Mouse (Mus musculus) CH12.LX (cell line): ENCODE results near the gene Extl1. TPM values are rescaled to one million over a fixed set of nuclear protein-coding genes. Genes with fewer than 3 reads are reported as not detected.

Experiments used
- DNase-seq: peaks from one replicate; pipeline ENCODE4 v3.0.0-alpha.2; 2013; ENCODE audit errors: extremely low read depth
- H3K27ac ChIP-seq: 2 replicates; pipeline ENCODE4 v1.5.1; 2012; ENCODE audit warnings: low read depth, mild to moderate bottlenecking, control low read depth, moderate library complexity; ENCODE audit not compliant: insufficient read depth
- H3K27me3 ChIP-seq: replicated peaks from 2 replicates; pipeline ENCODE3; 2012; ENCODE audit warnings: inconsistent platforms
- H3K36me3 ChIP-seq, 2 experiments: replicated peaks in 1 of 2; 2 replicates each; pipeline versions ENCODE3 to v1.6.1; 2012; ENCODE audit warnings: inconsistent platforms in 1 of 2, low read length in 1 of 2, mild to moderate bottlenecking in 1 of 2, mixed read lengths in 1 of 2, moderate library complexity in 1 of 2; ENCODE audit not compliant: control insufficient read depth in 1 of 2, insufficient read depth in 1 of 2
- H3K4me1 ChIP-seq, 2 experiments: 2 replicates each; pipeline ENCODE4 v1.6.1; 2012; ENCODE audit warnings: inconsistent platforms in 1 of 2, moderate library complexity in 1 of 2; ENCODE audit not compliant: insufficient read depth in 2 of 2, control insufficient read depth in 1 of 2
- H3K4me2 ChIP-seq: 2 replicates; pipeline ENCODE4 v1.6.1; 2012; ENCODE audit warnings: low read depth, mild to moderate bottlenecking, control low read depth; ENCODE audit not compliant: poor library complexity, insufficient read depth, severe bottlenecking
- H3K4me3 ChIP-seq, 3 experiments: fragments of 150-350 bp in 1 of 3; sonication (generic) in 1 of 3; replicated peaks in 1 of 3; 2 replicates each; pipeline versions ENCODE3 to v1.5.1; 2011 to 2012; ENCODE audit warnings: low read depth in 2 of 3, low read length in 2 of 3, mild to moderate bottlenecking in 2 of 3, moderate library complexity in 2 of 3, control low read depth in 1 of 3, improper control_type of control experiment in 1 of 3, inconsistent platforms in 1 of 3, mixed read lengths in 1 of 3; ENCODE audit not compliant: poor library complexity in 1 of 3
- H3K79me2 ChIP-seq: replicated peaks from 2 replicates; pipeline ENCODE4 v1.6.1; 2012; ENCODE audit warnings: mild to moderate bottlenecking, moderate library complexity; ENCODE audit not compliant: control insufficient read depth, poor library complexity, insufficient read depth, severe bottlenecking; ENCODE audit errors: extremely low read depth
- H3K9ac ChIP-seq: 2 replicates; pipeline ENCODE4 v1.6.1; 2012; ENCODE audit warnings: low read depth, mild to moderate bottlenecking, control low read depth, moderate library complexity; ENCODE audit not compliant: insufficient read depth
- H3K9me3 ChIP-seq: replicated peaks from 2 replicates; pipeline ENCODE3; 2012; ENCODE audit warnings: low read length, inconsistent platforms, mixed read lengths
- BHLHE40 ChIP-seq: IDR thresholded peaks from 2 replicates; pipeline ENCODE4 v1.6.1; 2011; ENCODE audit warnings: mild to moderate bottlenecking, low read depth, low read length, improper control_type of control experiment
- CHD1 ChIP-seq: IDR thresholded peaks from 2 replicates; pipeline ENCODE4 v1.6.1; 2012; ENCODE audit warnings: low read depth, low read length, improper control_type of control experiment, inconsistent platforms
- CHD2 ChIP-seq: IDR thresholded peaks from 2 replicates; pipeline ENCODE4 v1.6.1; 2011; ENCODE audit warnings: low read length, improper control_type of control experiment
- CTCF ChIP-seq, 2 experiments: IDR thresholded peaks in 1 of 2; conservative IDR thresholded peaks in 1 of 2; 2 replicates each; pipeline ENCODE4 v1.5.1; 2011 to 2012; ENCODE audit warnings: low read depth in 2 of 2, low read length in 2 of 2, improper control_type of control experiment in 1 of 2, inconsistent platforms in 1 of 2, mild to moderate bottlenecking in 1 of 2, moderate library complexity in 1 of 2
- E2F4 ChIP-seq: IDR thresholded peaks from 2 replicates; pipeline ENCODE4 v1.6.1; 2011; ENCODE audit warnings: low read depth, low read length, improper control_type of control experiment; ENCODE audit not compliant: insufficient replicate concordance
- ELF1 ChIP-seq: IDR thresholded peaks from 2 replicates; pipeline ENCODE4 v1.6.1; 2014; ENCODE audit warnings: low read depth, mild to moderate bottlenecking, inconsistent platforms, low read length, improper control_type of control experiment
- EP300 ChIP-seq: IDR thresholded peaks from 2 replicates; pipeline ENCODE4 v1.6.1; 2011; ENCODE audit warnings: low read length, improper control_type of control experiment
- ETS1 ChIP-seq: conservative IDR thresholded peaks from 2 replicates; pipeline ENCODE4 v1.6.1; 2012; ENCODE audit warnings: low read depth, mild to moderate bottlenecking, inconsistent platforms, low read length, improper control_type of control experiment, moderate library complexity
- GABPA ChIP-seq: IDR thresholded peaks from 2 replicates; pipeline ENCODE4 v1.6.1; 2012; ENCODE audit warnings: low read depth, low read length, improper control_type of control experiment, inconsistent platforms; ENCODE audit not compliant: insufficient replicate concordance
- IRF4 ChIP-seq: IDR thresholded peaks from 2 replicates; pipeline ENCODE4 v1.6.1; 2014; ENCODE audit warnings: low read depth, mild to moderate bottlenecking, inconsistent platforms, low read length, improper control_type of control experiment
- JUN ChIP-seq: IDR thresholded peaks from 2 replicates; pipeline ENCODE4 v1.6.1; 2011; ENCODE audit warnings: low read depth, mild to moderate bottlenecking, low read length, improper control_type of control experiment, moderate library complexity; ENCODE audit not compliant: insufficient read depth
- JUND ChIP-seq: conservative IDR thresholded peaks from 2 replicates; pipeline ENCODE4 v1.6.1; 2011; ENCODE audit warnings: low read depth, low read length, improper control_type of control experiment
- KAT2A ChIP-seq: IDR thresholded peaks from 2 replicates; pipeline ENCODE4 v1.6.1; 2012; ENCODE audit warnings: low read length, improper control_type of control experiment, inconsistent platforms; ENCODE audit not compliant: insufficient replicate concordance
- MAFK ChIP-seq: IDR thresholded peaks from 2 replicates; pipeline ENCODE4 v1.6.1; 2011; ENCODE audit warnings: low read length, improper control_type of control experiment; ENCODE audit not compliant: insufficient replicate concordance
- MAX ChIP-seq: IDR thresholded peaks from 2 replicates; pipeline ENCODE4 v1.6.1; 2011; ENCODE audit warnings: low read length, improper control_type of control experiment
- MEF2A ChIP-seq: IDR thresholded peaks from 2 replicates; pipeline ENCODE4 v1.6.1; 2014; ENCODE audit warnings: low read depth, mild to moderate bottlenecking, inconsistent platforms, low read length, improper control_type of control experiment, borderline replicate concordance
- MXI1 ChIP-seq: IDR thresholded peaks from 2 replicates; pipeline ENCODE4 v1.6.1; 2011; ENCODE audit warnings: mild to moderate bottlenecking, low read depth, low read length, improper control_type of control experiment
- PAX5 ChIP-seq: IDR thresholded peaks from 2 replicates; pipeline ENCODE4 v1.6.1; 2012; ENCODE audit warnings: low read length, inconsistent platforms, mixed read lengths
- POLR2A ChIP-seq: IDR thresholded peaks from 2 replicates; pipeline ENCODE4 v1.6.1; 2011; ENCODE audit warnings: low read depth, mild to moderate bottlenecking, improper control_type of control experiment, low read length
- POLR2AphosphoS2 ChIP-seq: IDR thresholded peaks from 2 replicates; pipeline ENCODE4 v1.6.1; 2011; ENCODE audit warnings: low read depth, low read length, improper control_type of control experiment
- RAD21 ChIP-seq: IDR thresholded peaks from 2 replicates; pipeline ENCODE4 v1.6.1; 2011; ENCODE audit warnings: low read depth, mild to moderate bottlenecking, low read length, improper control_type of control experiment, moderate library complexity
- RCOR1 ChIP-seq: conservative IDR thresholded peaks from 2 replicates; pipeline ENCODE4 v1.6.1; 2012; ENCODE audit warnings: low read depth, mild to moderate bottlenecking, inconsistent platforms, low read length, improper control_type of control experiment
- SIN3A ChIP-seq: IDR thresholded peaks from 2 replicates; pipeline ENCODE4 v1.6.1; 2012; ENCODE audit warnings: low read length, improper control_type of control experiment, inconsistent platforms
- TBP ChIP-seq: conservative IDR thresholded peaks from 2 replicates; pipeline ENCODE4 v1.6.1; 2011; ENCODE audit warnings: low read depth, low read length, improper control_type of control experiment
- TCF12 ChIP-seq: IDR thresholded peaks from 2 replicates; pipeline ENCODE4 v1.6.1; 2014; ENCODE audit warnings: low read depth, mild to moderate bottlenecking, inconsistent platforms, low read length, improper control_type of control experiment
- UBTF ChIP-seq: IDR thresholded peaks from 2 replicates; pipeline ENCODE4 v1.6.1; 2012; ENCODE audit warnings: low read depth, mild to moderate bottlenecking, inconsistent platforms, low read length, improper control_type of control experiment, moderate library complexity
- USF1 ChIP-seq: IDR thresholded peaks from 2 replicates; pipeline ENCODE4 v1.6.1; 2014; ENCODE audit warnings: low read depth, mild to moderate bottlenecking, inconsistent platforms, low read length, improper control_type of control experiment
- ZC3H11A ChIP-seq: IDR thresholded peaks from 2 replicates; pipeline ENCODE4 v1.6.1; 2012; ENCODE audit warnings: low read depth, mild to moderate bottlenecking, inconsistent platforms, low read length, improper control_type of control experiment
- ZKSCAN1 ChIP-seq: IDR thresholded peaks from 2 replicates; pipeline ENCODE4 v1.6.1; 2012; ENCODE audit warnings: low read depth, inconsistent platforms, low read length, improper control_type of control experiment, borderline replicate concordance
- ZMIZ1 ChIP-seq: IDR thresholded peaks from 2 replicates; pipeline ENCODE4 v1.6.1; 2012; ENCODE audit warnings: low read depth, mild to moderate bottlenecking, inconsistent platforms, low read length, improper control_type of control experiment
- ZNF384 ChIP-seq: IDR thresholded peaks from 2 replicates; pipeline ENCODE4 v1.6.1; 2012; ENCODE audit warnings: low read depth, low read length, improper control_type of control experiment, inconsistent platforms
- dilution Hi-C: fragments of 300-500 bp; cut with MboI; formaldehyde crosslinking; loops from 2 replicates; pipeline ENCODE4 v1.14.3; 2020; ENCODE audit warnings: low sequenced_read_pairs; ENCODE audit not compliant: extremely low pct_unique_long_range_greater_than_20kb, extremely low pct_ligation_motif_present
- in situ Hi-C: fragments of 300-500 bp; cut with MboI; formaldehyde crosslinking; loops from 3 replicates; pipeline ENCODE4 v1.14.3; 2019; ENCODE audit warnings: low sequenced_read_pairs, low pct_ligation_motif_present, low pct_unique_long_range_greater_than_20kb, mixed read lengths
- polyA plus RNA-seq: library from polyadenylated mRNA; unstranded; fragments of >175 nt; gene quantifications from 2 replicates; pipeline ENCODE4 v1.2.1, GENCODE M21; 2012; ENCODE audit warnings: low read depth; ENCODE audit not compliant: insufficient read length
- total RNA-seq, 2 experiments: library from RNA; depleted of rRNA; stranded (reverse); fragments of 300-350 nt in 1 of 2; fragments of >200 nt in 1 of 2; gene quantifications; 2 replicates each; pipeline ENCODE4 v1.2.3; 2012 to 2014

The Extl1 gene
- total and polyA plus RNA-seq, 3 experiments = 0.54 to 4.5 (median 1.6) TPM

DNA sequence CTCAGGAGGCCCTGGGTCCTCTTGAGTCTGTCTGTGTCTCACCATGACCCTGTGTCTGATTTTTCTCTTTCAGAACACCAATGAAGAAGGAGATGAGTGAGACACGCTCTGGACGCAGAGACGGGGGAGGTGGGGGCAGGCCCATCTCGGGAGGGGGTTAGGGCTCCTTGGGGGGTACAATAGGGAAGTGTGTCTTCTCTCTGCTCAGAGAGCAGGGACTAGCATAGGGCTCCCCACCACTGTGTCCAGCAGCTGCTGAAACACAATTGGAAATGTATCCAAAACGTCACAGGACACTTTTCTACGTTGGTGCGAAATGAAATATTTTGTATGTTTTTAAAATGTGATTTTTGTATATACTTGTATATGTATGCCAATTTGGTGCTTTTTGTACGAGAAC, 54.8 kb downstream of the Extl1 start:
- H3K4me3 ChIP-seq = no peak overlapping the region
- in situ Hi-C loops = no loop called here
- no peaks in the 10 kb centered on the region for H3K36me3 ChIP-seq
- no peak overlapping the region for H3K27ac ChIP-seq
- no peaks in the 10 kb centered on the region for H3K27me3 ChIP-seq
- H3K9ac ChIP-seq = no peak overlapping the region
- H3K79me2 ChIP-seq = no peaks in the 10 kb centered on the region
- H3K4me1 ChIP-seq = peaks cover 0 to 8% of the 10 kb centered on the region in 2 experiments; a peak in 2 of 4 replicates
- no peak overlapping the region for H3K4me2 ChIP-seq
- TF ChIP-seq MAX (no peak), TBP (no peak), CTCF (conservative IDR thresholded peaks at IDR 0.05 in 1 of 2, IDR thresholded peaks at IDR 0.05 in 1 of 2; ENCODE audit: low read depth in 2 of 2, low read length in 2 of 2) (no peak), IRF4 (no peak), PAX5 (no peak), MAFK (no peak), BHLHE40 (no peak), ZMIZ1 (no peak), RCOR1 (no peak), MXI1 (no peak), UBTF (no peak), EP300 (no peak), MEF2A (no peak), ZNF384 (no peak), TCF12 (no peak), CHD1 (no peak), POLR2A (no peak), E2F4 (no peak), JUN (no peak)
- TF ChIP-seq, all 38 proteins: peak for 0
- no peak for DNase-seq
- H3K9me3 ChIP-seq = no peaks in the 10 kb centered on the region
- dilution Hi-C loops = no loop called here

- peaks cover 0 to 8% of the 10 kb centered on the region in 2 experiments; a peak in 2 of 4 replicates for H3K4me1 ChIP-seq
- no peak for DNase-seq
- no peaks in the 10 kb centered on the region for H3K27me3 ChIP-seq
- H3K9ac ChIP-seq = no peak overlapping the region
- in situ Hi-C loops (no loop called here), dilution Hi-C loops (no loop called here)
- TF ChIP-seq MXI1 (no peak), JUND (no peak), ZNF384 (no peak), CHD1 (no peak), ELF1 (no peak), ETS1 (no peak), ZC3H11A (no peak), RCOR1 (no peak), GABPA (no peak), POLR2AphosphoS2 (no peak), ZKSCAN1 (no peak), CTCF (conservative IDR thresholded peaks at IDR 0.05 in 1 of 2, IDR thresholded peaks at IDR 0.05 in 1 of 2; ENCODE audit: low read depth in 2 of 2, low read length in 2 of 2) (no peak), CHD2 (no peak), KAT2A (no peak), USF1 (no peak), UBTF (no peak), RAD21 (no peak), SIN3A (no peak), TCF12 (no peak)
- no peaks in the 10 kb centered on the region for H3K36me3 ChIP-seq
- no peaks in the 10 kb centered on the region for H3K79me2 ChIP-seq
- H3K4me2 ChIP-seq = no peak overlapping the region
- no peak overlapping the region for H3K4me3 ChIP-seq
- H3K27ac ChIP-seq = no peak overlapping the region
- no peaks in the 10 kb centered on the region for H3K9me3 ChIP-seq
Measured at GRCm38 (mm10) chr4:134328151-134328550, 55.5 kb downstream of the Extl1 start.
